Comparison of ENCODE assay signal across 22 mouse cellular contexts in genomic region chr1:188726937-188727336, GRCm38 (mm10).
DNase-seq lines count a peak whose midpoint lies in the region; ATAC-seq lines count a peak whose summit lies in the region.
"Had no signal": no experiment of that assay in that cellular context is flagged by ENCODE, and none has a peak within 500 bp of the region (broad histone marks: within the 10 kb centered on the region; RNA-seq: fewer than 3 reads in every experiment).

No protein-coding gene starts in this region.

- H3K9ac ChIP-seq in embryonic facial prominence, embryonic 11.5 days (replicated peaks; ENCODE audit: low read length): no peak overlapping the region
- no peak overlapping the region for H3K9ac ChIP-seq in embryonic facial prominence, embryonic 14.5 days (ENCODE audit: low read depth, low read length)
- H3K9ac ChIP-seq in limb, embryonic 12.5 days (replicated peaks): no peak overlapping the region
- H3K9ac ChIP-seq in midbrain, embryonic 13.5 days (replicated peaks): no peak overlapping the region
- H3K9ac ChIP-seq: embryonic facial prominence, embryonic 15.5 days; forebrain, embryonic 12.5 days; forebrain, embryonic 15.5 days; hindbrain, embryonic 12.5 days; hindbrain, embryonic 15.5 days had no signal

- 45% methylated on average over 6 of the region's 6 CpGs for WGBS in embryonic facial prominence, embryonic 11.5 days
- WGBS in embryonic facial prominence, embryonic 10.5 days: 72% methylated on average over 6 of the region's 6 CpGs
- WGBS in embryonic facial prominence, embryonic 14.5 days: 45% methylated on average over 6 of the region's 6 CpGs
- 23% methylated on average over 6 of the region's 6 CpGs for WGBS in limb, embryonic 12.5 days
- WGBS in midbrain, embryonic 13.5 days: 65% methylated on average over 6 of the region's 6 CpGs

- no peaks in the 10 kb centered on the region for H3K4me1 ChIP-seq in embryonic facial prominence, embryonic 11.5 days (ENCODE audit: control insufficient read depth, insufficient read depth, low read length)
- peaks cover 6% of the 10 kb centered on the region for H3K4me1 ChIP-seq in embryonic facial prominence, embryonic 10.5 days
- H3K4me1 ChIP-seq in embryonic facial prominence, embryonic 14.5 days (ENCODE audit: control insufficient read depth, insufficient read depth, low read length): no peaks in the 10 kb centered on the region
- H3K4me1 ChIP-seq in limb, embryonic 12.5 days (replicated peaks): peaks cover 24% of the 10 kb centered on the region
- H3K4me1 ChIP-seq in midbrain, embryonic 13.5 days (replicated peaks): peaks cover 35% of the 10 kb centered on the region
- H3K4me1 ChIP-seq: embryonic facial prominence, embryonic 15.5 days had no signal

- no peaks in the 10 kb centered on the region for H3K36me3 ChIP-seq in embryonic facial prominence, embryonic 11.5 days (replicated peaks; ENCODE audit: control insufficient read depth, insufficient read depth, low read depth, low read length)
- no peaks in the 10 kb centered on the region for H3K36me3 ChIP-seq in embryonic facial prominence, embryonic 10.5 days (replicated peaks)
- H3K36me3 ChIP-seq in embryonic facial prominence, embryonic 14.5 days (ENCODE audit: control insufficient read depth, insufficient read depth, low read length): no peaks in the 10 kb centered on the region
- no peaks in the 10 kb centered on the region for H3K36me3 ChIP-seq in limb, embryonic 12.5 days
- no peaks in the 10 kb centered on the region for H3K36me3 ChIP-seq in midbrain, embryonic 13.5 days
- H3K36me3 ChIP-seq: embryonic facial prominence, embryonic 15.5 days; forebrain, embryonic 12.5 days; forebrain, embryonic 15.5 days; hindbrain, embryonic 12.5 days; hindbrain, embryonic 15.5 days had no signal

- H3K4me2 ChIP-seq in embryonic facial prominence, embryonic 11.5 days (ENCODE audit: low read depth, low read length): no peak overlapping the region
- H3K4me2 ChIP-seq in embryonic facial prominence, embryonic 14.5 days (ENCODE audit: low read depth, low read length): no peak overlapping the region
- peak overlapping the region; percentile 4; the same call in 1 of the 2 replicates for H3K4me2 ChIP-seq in limb, embryonic 12.5 days
- no peak overlapping the region for H3K4me2 ChIP-seq in midbrain, embryonic 13.5 days (replicated peaks)
- H3K4me2 ChIP-seq: embryonic facial prominence, embryonic 15.5 days; forebrain, embryonic 12.5 days; forebrain, embryonic 15.5 days; heart, embryonic 11.5 days; hindbrain, embryonic 12.5 days; hindbrain, embryonic 15.5 days had no signal

- H3K27ac ChIP-seq in embryonic facial prominence, embryonic 11.5 days (replicated peaks; ENCODE audit: low read depth, low read length): no peak overlapping the region
- no peak overlapping the region for H3K27ac ChIP-seq in embryonic facial prominence, embryonic 10.5 days (replicated peaks)
- no peak overlapping the region for H3K27ac ChIP-seq in embryonic facial prominence, embryonic 14.5 days (replicated peaks; ENCODE audit: low read depth, low read length)
- H3K27ac ChIP-seq in limb, embryonic 12.5 days: no peak overlapping the region
- no peak overlapping the region for H3K27ac ChIP-seq in midbrain, embryonic 13.5 days
- H3K27ac ChIP-seq: embryonic facial prominence, embryonic 15.5 days; forebrain, embryonic 12.5 days; forebrain, embryonic 15.5 days; gastrocnemius, adult 2 months; hindbrain, embryonic 12.5 days; hindbrain, embryonic 15.5 days had no signal

- peak; percentile 56 for DNase-seq in embryonic facial prominence, embryonic 11.5 days (ENCODE audit: low spot score)
- no peak for DNase-seq in embryonic facial prominence, embryonic 10.5 days (ENCODE audit: low spot score)
- peak; percentile 44 for DNase-seq in embryonic facial prominence, embryonic 14.5 days (ENCODE audit: low spot score)
- DNase-seq in urinary bladder, adult 2 months (ENCODE audit: low spot score): no peak
- no peak for DNase-seq in kidney, postnatal 14 days
- DNase-seq: adrenal gland, postnatal 10 days; adrenal gland, postnatal 36 days; cerebellum, adult 11 months; cerebellum, adult 2 months; cerebellum, adult 9-11 months; cerebellum, postnatal 25 days; gastrocnemius, adult 2 months; gastrocnemius, postnatal 14 days had no signal

- no peaks in the 10 kb centered on the region for H3K9me3 ChIP-seq in embryonic facial prominence, embryonic 11.5 days (replicated peaks; ENCODE audit: control insufficient read depth, low read length)
- no peaks in the 10 kb centered on the region for H3K9me3 ChIP-seq in embryonic facial prominence, embryonic 10.5 days
- no peaks in the 10 kb centered on the region for H3K9me3 ChIP-seq in embryonic facial prominence, embryonic 14.5 days (ENCODE audit: control insufficient read depth, low read length)
- H3K9me3 ChIP-seq in limb, embryonic 12.5 days: no peaks in the 10 kb centered on the region
- H3K9me3 ChIP-seq in midbrain, embryonic 13.5 days: no peaks in the 10 kb centered on the region
- H3K9me3 ChIP-seq: embryonic facial prominence, embryonic 15.5 days; forebrain, embryonic 12.5 days; forebrain, embryonic 15.5 days; hindbrain, embryonic 12.5 days; hindbrain, embryonic 15.5 days had no signal

- no peak overlapping the region for H3K4me3 ChIP-seq in embryonic facial prominence, embryonic 11.5 days (ENCODE audit: low read depth, low read length)
- no peak overlapping the region for H3K4me3 ChIP-seq in embryonic facial prominence, embryonic 10.5 days
- no peak overlapping the region for H3K4me3 ChIP-seq in embryonic facial prominence, embryonic 14.5 days (ENCODE audit: low read depth, low read length)
- no peak overlapping the region for H3K4me3 ChIP-seq in limb, embryonic 12.5 days (replicated peaks)
- no peak overlapping the region for H3K4me3 ChIP-seq in midbrain, embryonic 13.5 days (replicated peaks)
- H3K4me3 ChIP-seq: embryonic facial prominence, embryonic 15.5 days; forebrain, embryonic 12.5 days; forebrain, embryonic 15.5 days; gastrocnemius, adult 2 months; hindbrain, embryonic 12.5 days; hindbrain, embryonic 15.5 days had no signal

- ATAC-seq in embryonic facial prominence, embryonic 11.5 days (replicated peaks; ENCODE audit: insufficient number of reproducible peaks, low FRiP score, low TSS enrichment, low read depth): no peak
- ATAC-seq in embryonic facial prominence, embryonic 14.5 days (ENCODE audit: low read depth): no peak
- ATAC-seq in limb, embryonic 12.5 days (ENCODE audit: insufficient number of reproducible peaks, insufficient read depth, low FRiP score, low TSS enrichment, low read depth): peak; percentile 87
- no peak for ATAC-seq in midbrain, embryonic 13.5 days
- ATAC-seq: forebrain, embryonic 15.5 days; Patski had no signal

- no peaks in the 10 kb centered on the region for H3K27me3 ChIP-seq in embryonic facial prominence, embryonic 11.5 days (ENCODE audit: control insufficient read depth, insufficient read depth, low read length)
- no peaks in the 10 kb centered on the region for H3K27me3 ChIP-seq in embryonic facial prominence, embryonic 10.5 days (replicated peaks; ENCODE audit: low read depth, poor library complexity, severe bottlenecking)
- peaks cover 18% of the 10 kb centered on the region for H3K27me3 ChIP-seq in embryonic facial prominence, embryonic 14.5 days (replicated peaks; ENCODE audit: control insufficient read depth, insufficient read depth, low read length)
- peaks cover 28% of the 10 kb centered on the region for H3K27me3 ChIP-seq in limb, embryonic 12.5 days
- H3K27me3 ChIP-seq in midbrain, embryonic 13.5 days: no peaks in the 10 kb centered on the region
- H3K27me3 ChIP-seq: forebrain, embryonic 12.5 days; forebrain, embryonic 15.5 days; hindbrain, embryonic 12.5 days had no signal

Comparison
In these comparisons a context has a peak if more than half of its experiments do, and no peak if none do; other contexts are left out.
1. DNase-seq: peak in embryonic facial prominence, embryonic 11.5 days (single experiment) and embryonic facial prominence, embryonic 14.5 days (single experiment); none in embryonic facial prominence, embryonic 10.5 days (single experiment), urinary bladder, adult 2 months (single experiment) and kidney, postnatal 14 days (single experiment).